Mouse (Mus musculus) testis, postnatal 10 days (tissue): Measurements from ENCODE around the gene Mlf2.

Source experiments
- DNase-seq: peaks from one replicate; pipeline ENCODE4 v3.0.0; 2021; ENCODE audit warnings: low spot score

Mlf2 gene

GRCm38 (mm10) chr6:124934670-124935069, 3.5 kb downstream of the Mlf2 start:
- DNase-seq: no peak

- no peak for DNase-seq
Measured at GRCm38 (mm10) chr6:124936681-124937080, 5.5 kb downstream of the Mlf2 start.

- no peak for DNase-seq
Measured at GRCm38 (mm10) chr6:124937493-124937892, 6.3 kb downstream of the Mlf2 start.

- DNase-seq: no peak
Measured at GRCm38 (mm10) chr6:124938554-124938953, 7.4 kb downstream of the Mlf2 start.

GRCm38 (mm10) chr6:124941679-124942078, 10.5 kb downstream of the Mlf2 start:
- DNase-seq: no peak

GRCm38 (mm10) chr6:124943526-124943925, 12.3 kb downstream of the Mlf2 start:
- no peak for DNase-seq

GRCm38 (mm10) chr6:124953991-124954715, 23.0 kb downstream of the Mlf2 start:
- no peak for DNase-seq

GRCm38 (mm10) chr6:124955212-124955611, 24.0 kb downstream of the Mlf2 start:
- no peak for DNase-seq

GRCm38 (mm10) chr6:124958127-124958526, 26.9 kb downstream of the Mlf2 start:
- no peak for DNase-seq

GRCm38 (mm10) chr6:124959960-124960359, 28.8 kb downstream of the Mlf2 start:
- DNase-seq: no peak

GRCm38 (mm10) chr6:124961021-124961420, 29.8 kb downstream of the Mlf2 start:
- no peak for DNase-seq

GRCm38 (mm10) chr6:124964638-124965037, 33.5 kb downstream of the Mlf2 start:
- DNase-seq: no peak

- peak; percentile 96 for DNase-seq
Measured at GRCm38 (mm10) chr6:124965088-124965719, 34.0 kb downstream of the Mlf2 start, which contains the start of gene Cops7a. TSS of gene Cops7a (minus strand) at chr6:124965538.

- DNase-seq: no peak
Measured at GRCm38 (mm10) chr6:124965747-124966146, 34.6 kb downstream of the Mlf2 start.

- DNase-seq: peak; percentile 48
Measured at GRCm38 (mm10) chr6:124966466-124967118, 35.4 kb downstream of the Mlf2 start.

GRCm38 (mm10) chr6:124967766-124968165, 36.6 kb downstream of the Mlf2 start:
- DNase-seq: peak; percentile 74
